Mouse (Mus musculus): ENCODE measurements around the gene Rprd2. TPM values are rescaled to one million over a fixed set of nuclear protein-coding genes. Genes with fewer than 3 reads are reported as not detected.

The Rprd2 gene
- polyA plus RNA-seq, 1 experiment = 20.1 TPM

- WGBS = 96% methylated on average over 10 of the region's 10 CpGs
- Histone ChIP-seq H3K27ac (ENCODE audit: control insufficient read depth, insufficient read depth, low read length) (no peak overlapping the region), H3K4me1 (replicated peaks; ENCODE audit: control insufficient read depth, insufficient read depth, low read length) (no peaks in the 10 kb centered on the region), H3K36me3 (ENCODE audit: control insufficient read depth, insufficient read depth, low read length) (peaks cover 46% of the 10 kb centered on the region), H3K27me3 (ENCODE audit: control insufficient read depth, insufficient read depth, low read length) (no peaks in the 10 kb centered on the region), H3K4me3 (ENCODE audit: control insufficient read depth, insufficient read depth, low read length) (no peak overlapping the region)
- TF ChIP-seq POLR2A (IDR thresholded peaks at IDR 0.05; ENCODE audit: control insufficient read depth, extremely low read depth, insufficient read depth, low read length, poor library complexity) = no peak
- DNase-seq = no peak
Measured at GRCm38 (mm10) chr3:95765534-95765933, 53.1 kb downstream of the Rprd2 start.

- 93% methylated on average over 10 of the region's 10 CpGs for WGBS
- H3K4me1 ChIP-seq (replicated peaks; ENCODE audit: control insufficient read depth, insufficient read depth, low read length) = peaks cover 2% of the 10 kb centered on the region; the same call in 1 of the 2 replicates
- H3K27ac ChIP-seq (ENCODE audit: control insufficient read depth, insufficient read depth, low read length) = no peak overlapping the region
- no peak for DNase-seq
- no peak overlapping the region for H3K4me3 ChIP-seq (ENCODE audit: control insufficient read depth, insufficient read depth, low read length)
- no peaks in the 10 kb centered on the region for H3K27me3 ChIP-seq (ENCODE audit: control insufficient read depth, insufficient read depth, low read length)
- no peak for TF ChIP-seq CTCF (IDR thresholded peaks at IDR 0.05; ENCODE audit: borderline replicate concordance, control insufficient read depth, extremely low read depth, insufficient read depth, low read length, poor library complexity)
- H3K36me3 ChIP-seq (ENCODE audit: control insufficient read depth, insufficient read depth, low read length) = peaks cover 41% of the 10 kb centered on the region
Measured at GRCm38 (mm10) chr3:95763811-95764210, 54.9 kb downstream of the Rprd2 start.

- TF ChIP-seq POLR2A (IDR thresholded peaks at IDR 0.05; ENCODE audit: control insufficient read depth, extremely low read depth, insufficient read depth, low read length, poor library complexity) (no peak), CTCF (IDR thresholded peaks at IDR 0.05; ENCODE audit: borderline replicate concordance, control insufficient read depth, extremely low read depth, insufficient read depth, low read length, poor library complexity) (no peak)
Measured at GRCm38 (mm10) chr3:95762961-95763360, 55.7 kb downstream of the Rprd2 start.

GRCm38 (mm10) chr3:95761771-95762170 is 56.9 kb downstream of the Rprd2 start:
- H3K4me3 ChIP-seq (ENCODE audit: control insufficient read depth, insufficient read depth, low read length) = no peak overlapping the region
- H3K27me3 ChIP-seq (ENCODE audit: control insufficient read depth, insufficient read depth, low read length) = no peaks in the 10 kb centered on the region
- peaks cover 3% of the 10 kb centered on the region; the same call in 1 of the 2 replicates for H3K4me1 ChIP-seq (replicated peaks; ENCODE audit: control insufficient read depth, insufficient read depth, low read length)
- no peak overlapping the region for H3K27ac ChIP-seq (ENCODE audit: control insufficient read depth, insufficient read depth, low read length)
- WGBS = 92% methylated on average over 4 of the region's 4 CpGs
- H3K36me3 ChIP-seq (ENCODE audit: control insufficient read depth, insufficient read depth, low read length) = peaks cover 29% of the 10 kb centered on the region
- TF ChIP-seq POLR2A (IDR thresholded peaks at IDR 0.05; ENCODE audit: control insufficient read depth, extremely low read depth, insufficient read depth, low read length, poor library complexity) = no peak
- TF ChIP-seq CTCF (IDR thresholded peaks at IDR 0.05; ENCODE audit: borderline replicate concordance, control insufficient read depth, extremely low read depth, insufficient read depth, low read length, poor library complexity) = no peak
- DNase-seq = no peak

More at GRCm38 (mm10) chr3:95762961-95763360, 55.7 kb downstream of the Rprd2 start:
- Histone ChIP-seq H3K4me3 (ENCODE audit: control insufficient read depth, insufficient read depth, low read length) (no peak overlapping the region), H3K27ac (ENCODE audit: control insufficient read depth, insufficient read depth, low read length) (no peak overlapping the region), H3K4me1 (replicated peaks; ENCODE audit: control insufficient read depth, insufficient read depth, low read length) (peaks cover 3% of the 10 kb centered on the region; the same call in 1 of the 2 replicates), H3K27me3 (ENCODE audit: control insufficient read depth, insufficient read depth, low read length) (no peaks in the 10 kb centered on the region), H3K36me3 (ENCODE audit: control insufficient read depth, insufficient read depth, low read length) (peaks cover 38% of the 10 kb centered on the region)
- DNase-seq = no peak
- WGBS = 89% methylated on average over 6 of the region's 6 CpGs

- H3K27ac ChIP-seq (ENCODE audit: control insufficient read depth, insufficient read depth, low read length) = no peak overlapping the region
- peaks cover 21% of the 10 kb centered on the region for H3K36me3 ChIP-seq (ENCODE audit: control insufficient read depth, insufficient read depth, low read length)
- H3K4me3 ChIP-seq (ENCODE audit: control insufficient read depth, insufficient read depth, low read length) = no peak overlapping the region
- H3K4me1 ChIP-seq (replicated peaks; ENCODE audit: control insufficient read depth, insufficient read depth, low read length) = peaks cover 3% of the 10 kb centered on the region; the same call in 1 of the 2 replicates
- no peaks in the 10 kb centered on the region for H3K27me3 ChIP-seq (ENCODE audit: control insufficient read depth, insufficient read depth, low read length)
- no peak for DNase-seq
- no peak for TF ChIP-seq POLR2A (IDR thresholded peaks at IDR 0.05; ENCODE audit: control insufficient read depth, extremely low read depth, insufficient read depth, low read length, poor library complexity)
- TF ChIP-seq CTCF (IDR thresholded peaks at IDR 0.05; ENCODE audit: borderline replicate concordance, control insufficient read depth, extremely low read depth, insufficient read depth, low read length, poor library complexity) = no peak
Measured at GRCm38 (mm10) chr3:95760656-95761055, 58.0 kb downstream of the Rprd2 start.

- H3K4me1 ChIP-seq (replicated peaks; ENCODE audit: control insufficient read depth, insufficient read depth, low read length) = peaks cover 3% of the 10 kb centered on the region; the same call in 1 of the 2 replicates
- DNase-seq = no peak
- no peak within 1 kb of the TSS for H3K27ac ChIP-seq (ENCODE audit: control insufficient read depth, insufficient read depth, low read length)
- peaks cover 15% of the 10 kb centered on the region for H3K36me3 ChIP-seq (ENCODE audit: control insufficient read depth, insufficient read depth, low read length)
- no peaks in the 10 kb centered on the region for H3K27me3 ChIP-seq (ENCODE audit: control insufficient read depth, insufficient read depth, low read length)
- no peak within 1 kb of the TSS for H3K4me3 ChIP-seq (ENCODE audit: control insufficient read depth, insufficient read depth, low read length)
- no peak for TF ChIP-seq POLR2A (IDR thresholded peaks at IDR 0.05; ENCODE audit: control insufficient read depth, extremely low read depth, insufficient read depth, low read length, poor library complexity)
- no peak for TF ChIP-seq CTCF (IDR thresholded peaks at IDR 0.05; ENCODE audit: borderline replicate concordance, control insufficient read depth, extremely low read depth, insufficient read depth, low read length, poor library complexity)
- 97% methylated on average over 6 of the region's 6 CpGs for WGBS
Measured at GRCm38 (mm10) chr3:95760106-95760505, 58.6 kb downstream of the Rprd2 start, which contains the start of gene Tars2. Tars2 (minus strand) TSS chr3:95760206.

All from thymus, adult 2 months (tissue).